Mouse (Mus musculus) liver, embryonic 12.5 days (tissue): ENCODE measurements at regions not wholly inside any gene's neighbourhood (a gene's known extent, or its start where the extent isn't known, plus 50 kb on each side); places are given as distances from the start of the nearest gene placed in this dataset.

Experiments
- ATAC-seq: fragments of 200-750 bp; cut with Nextera tagmentation; 2 replicates; pipeline ENCODE4 v1.8.0; 2017; ENCODE audit warnings: moderate number of reproducible peaks, mild to moderate bottlenecking, moderate library complexity
- H3K27ac ChIP-seq: fragments of 300-500 bp; sonication (generic); 2 replicates; pipeline ENCODE4 v1.5.1; 2016; ENCODE audit warnings: mild to moderate bottlenecking
- H3K27me3 ChIP-seq: fragments of 300-500 bp; sonication (generic); replicated peaks from 2 replicates; pipeline ENCODE4 v1.6.1; 2016; ENCODE audit warnings: mild to moderate bottlenecking, moderate library complexity
- H3K36me3 ChIP-seq: fragments of 300-500 bp; sonication (generic); 2 replicates; pipeline ENCODE4 v1.6.1; 2016; ENCODE audit warnings: mild to moderate bottlenecking, moderate library complexity
- H3K4me1 ChIP-seq: fragments of 300-500 bp; sonication (generic); 2 replicates; pipeline ENCODE4 v1.6.1; 2016
- H3K4me2 ChIP-seq: fragments of 300-500 bp; sonication (generic); 2 replicates; pipeline ENCODE4 v1.6.1; 2016; ENCODE audit warnings: mild to moderate bottlenecking, moderate library complexity
- H3K4me3 ChIP-seq: fragments of 300-500 bp; sonication (generic); 2 replicates; pipeline ENCODE4 v1.5.1; 2016; ENCODE audit warnings: mild to moderate bottlenecking, moderate library complexity
- H3K9ac ChIP-seq: fragments of 300-500 bp; sonication (generic); 2 replicates; pipeline ENCODE4 v1.6.1; 2016; ENCODE audit warnings: mild to moderate bottlenecking, moderate library complexity
- H3K9me3 ChIP-seq: fragments of 300-500 bp; sonication (generic); replicated peaks from 2 replicates; pipeline ENCODE4 v1.6.1; 2016; ENCODE audit warnings: mild to moderate bottlenecking, moderate library complexity
- WGBS: fragments of 180-500 bp; shearing (Covaris S2); methylation state at CpG from one replicate; pipeline ENCODE4 v1.1.7; 2016; ENCODE audit not compliant: insufficient replicate concordance; 5-methylcytosine and 5-hydroxymethylcytosine counted together

DNA sequence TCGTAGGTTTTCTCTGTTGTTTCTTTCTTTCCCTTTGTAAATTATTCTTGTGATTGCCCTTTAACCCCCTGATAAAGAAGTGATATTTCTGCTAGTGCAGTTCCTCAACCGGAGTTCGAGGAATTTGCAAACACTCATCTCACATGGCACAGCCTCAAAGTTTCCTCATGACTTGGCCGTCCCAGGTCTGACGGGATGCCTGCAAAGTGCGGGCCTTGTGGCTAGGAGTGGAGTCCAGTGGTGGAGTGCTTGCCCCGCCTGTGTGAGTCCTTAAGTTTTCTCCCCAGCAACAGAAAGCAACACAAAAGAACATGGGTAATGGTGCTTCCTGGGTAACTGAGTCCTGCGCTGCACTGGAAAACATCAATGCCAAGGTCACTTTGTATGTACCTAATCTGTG, 280.6 kb upstream of the Klf4 start:
- ATAC-seq = no peak
- H3K4me3 ChIP-seq = no peak overlapping the region
- 65% methylated on average over 8 of the region's 8 CpGs for WGBS
- H3K9ac ChIP-seq = no peak overlapping the region
- no peaks in the 10 kb centered on the region for H3K36me3 ChIP-seq
- no peak overlapping the region for H3K4me2 ChIP-seq
- no peaks in the 10 kb centered on the region for H3K9me3 ChIP-seq
- H3K4me1 ChIP-seq = no peaks in the 10 kb centered on the region
- H3K27ac ChIP-seq = no peak overlapping the region
- H3K27me3 ChIP-seq = no peaks in the 10 kb centered on the region; the same call in 1 of the 2 replicates

DNA sequence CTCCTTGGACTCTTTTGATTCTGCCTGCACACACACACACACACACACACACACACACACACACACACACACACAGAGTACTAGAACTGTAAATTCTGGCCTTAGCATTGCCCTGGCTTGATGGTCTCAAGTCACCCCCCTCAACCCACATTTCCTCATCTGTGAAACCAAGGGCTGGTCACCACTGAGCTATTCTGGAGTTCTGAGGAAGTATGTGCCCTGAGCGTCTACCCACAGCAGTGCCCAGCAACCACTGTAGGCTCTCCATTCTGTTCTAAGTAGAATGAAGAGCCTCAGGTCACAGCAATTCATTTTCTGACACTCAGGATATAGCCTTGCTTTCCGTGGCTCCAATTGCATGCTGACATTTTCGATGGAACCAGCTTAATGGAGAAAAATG, 279.4 kb upstream of the Klf4 start:
- Histone ChIP-seq H3K4me1 (no peaks in the 10 kb centered on the region), H3K36me3 (no peaks in the 10 kb centered on the region), H3K4me3 (no peak overlapping the region), H3K9ac (no peak overlapping the region), H3K27me3 (no peaks in the 10 kb centered on the region; the same call in 1 of the 2 replicates), H3K4me2 (no peak overlapping the region), H3K9me3 (no peaks in the 10 kb centered on the region), H3K27ac (no peak overlapping the region)
- 59% methylated on average over 3 of the region's 3 CpGs for WGBS
- ATAC-seq = no peak

DNA sequence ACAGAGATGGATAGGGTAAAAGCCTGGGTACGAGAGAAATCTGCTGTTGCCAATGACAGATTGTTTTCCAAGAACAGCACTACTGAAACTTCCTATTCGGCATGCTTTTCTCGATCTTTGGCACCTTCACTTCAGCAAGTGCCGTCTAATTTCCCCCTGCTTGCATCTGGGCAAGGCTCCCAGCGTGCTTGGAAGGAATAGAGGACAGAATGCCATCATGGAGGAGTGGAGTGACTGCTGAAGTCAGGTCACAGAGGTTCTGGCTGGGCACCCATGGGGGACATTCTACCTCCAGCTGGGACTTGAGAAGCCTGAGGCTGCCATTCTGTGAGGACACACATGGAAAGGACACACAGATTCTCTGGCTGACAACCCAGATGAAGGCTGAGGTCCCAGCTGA, 276.2 kb upstream of the Klf4 start:
- Histone ChIP-seq H3K27ac (no peak overlapping the region), H3K36me3 (no peaks in the 10 kb centered on the region), H3K27me3 (no peaks in the 10 kb centered on the region; the same call in 1 of the 2 replicates), H3K9me3 (no peaks in the 10 kb centered on the region), H3K4me2 (no peak overlapping the region), H3K4me1 (no peaks in the 10 kb centered on the region), H3K9ac (no peak overlapping the region), H3K4me3 (no peak overlapping the region)
- ATAC-seq = no peak
- whole genome bisulfite sequencing = 55% methylated on average over 5 of the region's 5 CpGs

DNA sequence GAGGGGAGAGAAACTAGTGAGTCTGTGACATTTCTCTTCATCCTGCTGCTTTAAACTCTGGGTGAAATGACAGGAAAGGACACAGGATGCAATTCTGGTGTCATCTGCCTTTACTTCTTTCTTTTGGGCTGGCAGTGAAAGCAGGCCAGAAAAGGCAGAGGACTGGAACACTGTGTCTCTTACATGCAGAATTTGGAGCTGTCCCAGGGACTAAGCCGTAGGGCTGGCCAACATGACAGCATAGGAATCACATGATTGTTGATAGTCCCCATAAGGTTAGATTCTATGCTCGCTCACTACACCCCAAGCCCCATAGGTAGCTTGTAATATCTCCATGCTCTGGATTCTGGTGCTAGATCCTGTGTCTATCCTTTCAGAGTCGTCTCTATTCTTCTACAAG, 274.5 kb upstream of the Klf4 start:
- no peaks in the 10 kb centered on the region for H3K36me3 ChIP-seq
- H3K9ac ChIP-seq = no peak overlapping the region
- no peak for ATAC-seq
- no peaks in the 10 kb centered on the region for H3K9me3 ChIP-seq
- no peaks in the 10 kb centered on the region; the same call in 1 of the 2 replicates for H3K27me3 ChIP-seq
- no peaks in the 10 kb centered on the region for H3K4me1 ChIP-seq
- 62% methylated on average over 3 of the region's 3 CpGs for WGBS
- no peak overlapping the region for H3K27ac ChIP-seq
- H3K4me3 ChIP-seq = no peak overlapping the region
- H3K4me2 ChIP-seq = no peak overlapping the region

DNA sequence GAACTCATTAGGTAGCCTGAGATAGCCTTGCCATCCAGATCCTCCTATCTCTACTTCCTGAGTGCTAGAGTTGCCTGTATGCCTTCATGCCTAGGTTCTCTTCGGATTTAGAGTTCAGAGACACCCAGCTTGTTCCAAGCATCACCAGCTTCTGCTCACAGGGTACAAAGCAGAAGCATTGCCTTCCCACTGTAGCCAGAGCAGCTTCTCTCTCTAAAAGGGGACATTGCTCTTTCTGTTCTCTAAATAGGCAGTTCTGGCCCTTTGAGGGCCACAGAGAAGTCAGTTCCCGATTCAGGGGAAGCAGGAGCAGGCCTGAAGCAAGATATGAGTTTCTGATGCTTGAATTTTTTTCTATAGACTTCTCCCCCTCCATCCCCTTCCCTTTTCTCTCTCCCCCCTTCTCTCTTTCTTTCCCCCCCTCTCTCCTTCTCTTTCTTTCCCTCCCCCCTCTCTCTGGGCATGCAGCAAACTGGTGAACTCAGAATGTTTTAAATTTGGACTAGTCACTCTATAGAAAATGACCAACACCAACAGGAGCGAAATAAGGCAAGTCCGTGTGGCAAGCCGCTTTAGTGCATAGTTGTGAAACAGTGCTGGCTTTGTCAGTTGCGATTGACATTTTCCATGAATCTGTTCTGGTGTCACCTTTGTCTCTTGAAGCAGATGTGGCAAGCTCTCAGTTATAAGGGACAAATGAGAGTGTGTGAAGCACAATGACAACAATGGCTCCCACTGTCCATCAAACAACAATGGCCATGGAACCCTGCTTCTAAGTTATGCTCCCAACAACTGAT, 273.2 kb upstream of the Klf4 start:
- Histone ChIP-seq H3K36me3 (no peaks in the 10 kb centered on the region), H3K9me3 (no peaks in the 10 kb centered on the region), H3K4me3 (no peak overlapping the region), H3K4me1 (no peaks in the 10 kb centered on the region), H3K4me2 (no peak overlapping the region), H3K9ac (no peak overlapping the region), H3K27me3 (no peaks in the 10 kb centered on the region; the same call in 1 of the 2 replicates), H3K27ac (no peak overlapping the region)
- 67% methylated on average over 6 of the region's 6 CpGs for WGBS
- no peak for ATAC-seq

DNA sequence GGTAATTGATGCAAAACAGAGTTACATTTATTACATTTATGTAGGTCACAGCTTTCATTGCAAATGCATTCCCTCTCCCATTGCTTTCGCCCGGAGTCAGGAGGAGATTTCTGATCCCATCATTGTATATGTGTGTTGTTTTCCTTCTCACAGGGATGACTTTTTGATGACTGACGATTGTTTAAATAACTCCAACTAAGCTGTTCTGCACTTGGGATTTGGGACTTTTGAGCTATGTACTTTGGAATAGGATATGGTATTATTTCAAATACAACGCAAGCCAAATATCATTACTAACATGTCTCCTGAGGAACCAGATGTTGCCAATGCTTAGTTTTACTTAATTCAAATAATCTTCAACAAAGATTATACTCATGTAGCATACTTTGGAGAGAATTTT, 269.8 kb upstream of the Klf4 start:
- Histone ChIP-seq H3K36me3 (no peaks in the 10 kb centered on the region), H3K9ac (no peak overlapping the region), H3K4me2 (no peak overlapping the region), H3K4me1 (no peaks in the 10 kb centered on the region), H3K27ac (no peak overlapping the region), H3K27me3 (no peaks in the 10 kb centered on the region), H3K4me3 (no peak overlapping the region), H3K9me3 (no peaks in the 10 kb centered on the region)
- WGBS = 83% methylated on average over 4 of the region's 4 CpGs
- ATAC-seq = no peak

DNA sequence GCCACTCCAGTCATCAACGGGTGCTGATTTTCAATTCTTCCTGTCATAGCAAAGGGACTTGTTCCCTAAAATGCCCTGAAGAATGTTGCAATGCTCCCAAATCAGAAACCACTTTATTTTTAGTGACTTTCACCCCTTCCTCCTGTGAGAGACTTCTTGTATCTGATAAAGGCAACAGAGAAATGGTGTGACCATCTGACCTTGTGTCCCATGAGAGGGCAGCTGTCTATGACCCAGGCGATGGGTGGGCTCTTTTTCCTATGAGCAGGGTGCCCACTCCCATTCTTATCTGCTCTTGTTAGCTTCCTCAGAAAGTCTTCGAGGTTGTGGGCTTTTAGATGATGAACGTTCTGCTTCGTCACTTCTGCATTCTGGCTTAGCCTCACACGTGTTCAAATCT, 265.8 kb upstream of the Klf4 start:
- Histone ChIP-seq H3K36me3 (no peaks in the 10 kb centered on the region), H3K9ac (no peak overlapping the region), H3K27ac (no peak overlapping the region), H3K9me3 (no peaks in the 10 kb centered on the region), H3K27me3 (no peaks in the 10 kb centered on the region), H3K4me2 (no peak overlapping the region), H3K4me3 (no peak overlapping the region), H3K4me1 (no peaks in the 10 kb centered on the region)
- WGBS = 29% methylated on average over 6 of the region's 6 CpGs
- ATAC-seq = no peak

DNA sequence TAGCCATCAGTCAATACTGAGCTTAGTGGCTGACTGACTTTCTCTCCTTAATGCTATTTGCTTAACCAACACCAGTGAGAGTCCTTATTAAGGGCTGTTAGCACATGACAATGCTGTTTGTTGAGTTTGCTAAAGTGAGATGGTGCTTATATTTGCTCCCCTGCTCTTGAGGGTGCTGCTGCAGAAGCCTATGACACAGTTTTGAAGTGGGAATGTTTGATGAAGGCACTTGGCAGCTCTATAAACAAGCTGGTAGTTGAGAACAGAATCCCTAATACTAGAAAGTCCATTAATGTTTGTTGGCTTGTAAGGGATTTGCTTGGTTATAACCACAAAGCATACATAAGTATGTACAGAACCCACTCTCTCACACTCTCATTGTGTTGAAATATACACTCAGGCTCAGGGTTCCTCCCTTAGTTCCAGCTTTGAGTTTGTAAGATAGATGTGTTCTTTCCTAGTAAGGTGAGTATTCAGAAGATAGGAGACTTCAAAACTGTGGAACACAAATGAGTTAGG, 249.1 kb upstream of the Klf4 start:
- Histone ChIP-seq H3K27ac (no peak overlapping the region), H3K36me3 (no peaks in the 10 kb centered on the region), H3K4me3 (no peak overlapping the region), H3K9ac (no peak overlapping the region), H3K4me1 (no peaks in the 10 kb centered on the region), H3K27me3 (no peaks in the 10 kb centered on the region), H3K9me3 (no peaks in the 10 kb centered on the region), H3K4me2 (no peak overlapping the region)
- ATAC-seq = no peak

DNA sequence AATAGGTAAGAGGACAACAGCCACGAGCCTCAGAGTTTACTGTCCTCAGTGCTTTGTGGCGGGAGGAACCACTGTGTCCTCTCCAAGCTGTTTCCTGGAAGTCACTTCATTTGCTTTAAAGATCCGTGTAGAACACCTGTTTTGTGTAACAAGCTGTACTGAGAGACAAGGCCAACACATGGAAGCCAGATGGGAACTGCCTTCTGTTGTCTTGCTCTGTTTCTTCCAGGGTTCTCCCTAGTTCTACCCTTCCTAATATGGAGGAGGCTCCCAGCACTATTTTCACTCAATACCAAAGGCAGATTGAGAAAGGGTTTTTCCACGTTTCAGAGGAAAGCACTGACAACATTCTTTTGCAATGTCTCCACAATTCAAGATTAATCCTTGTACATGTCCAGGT, 247.3 kb upstream of the Klf4 start:
- no peaks in the 10 kb centered on the region for H3K36me3 ChIP-seq
- H3K9ac ChIP-seq = no peak overlapping the region
- ATAC-seq = no peak
- 40% methylated on average over 4 of the region's 4 CpGs for WGBS
- H3K4me3 ChIP-seq = no peak overlapping the region
- H3K4me1 ChIP-seq = no peaks in the 10 kb centered on the region
- H3K4me2 ChIP-seq = no peak overlapping the region
- no peak overlapping the region for H3K27ac ChIP-seq
- H3K9me3 ChIP-seq = no peaks in the 10 kb centered on the region
- H3K27me3 ChIP-seq = no peaks in the 10 kb centered on the region

DNA sequence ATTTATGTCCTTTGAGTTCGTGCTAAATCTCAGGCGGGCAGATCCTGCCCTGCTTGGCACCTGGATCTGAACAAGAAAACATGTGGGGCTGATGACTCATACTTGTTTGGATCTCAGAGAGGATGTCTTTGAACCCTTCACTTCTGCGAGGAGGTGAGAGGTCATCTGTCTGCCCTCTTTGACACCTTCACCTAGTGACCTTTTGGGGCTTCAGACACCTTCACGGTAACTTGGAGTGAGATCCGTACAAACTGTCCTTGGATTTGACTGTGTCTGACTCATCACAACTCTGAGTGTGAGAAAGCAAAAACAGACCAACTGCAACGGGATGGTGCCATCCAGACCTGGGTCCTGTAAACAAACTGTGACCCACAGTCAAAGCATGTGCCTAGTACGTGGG, 243.6 kb upstream of the Klf4 start:
- H3K4me2 ChIP-seq = no peak overlapping the region
- H3K9me3 ChIP-seq = no peaks in the 10 kb centered on the region
- ATAC-seq = no peak
- no peak overlapping the region for H3K4me3 ChIP-seq
- H3K27me3 ChIP-seq = no peaks in the 10 kb centered on the region
- H3K27ac ChIP-seq = no peak overlapping the region
- no peaks in the 10 kb centered on the region for H3K4me1 ChIP-seq
- 60% methylated on average over 7 of the region's 7 CpGs for WGBS
- no peaks in the 10 kb centered on the region for H3K36me3 ChIP-seq
- H3K9ac ChIP-seq = no peak overlapping the region

DNA sequence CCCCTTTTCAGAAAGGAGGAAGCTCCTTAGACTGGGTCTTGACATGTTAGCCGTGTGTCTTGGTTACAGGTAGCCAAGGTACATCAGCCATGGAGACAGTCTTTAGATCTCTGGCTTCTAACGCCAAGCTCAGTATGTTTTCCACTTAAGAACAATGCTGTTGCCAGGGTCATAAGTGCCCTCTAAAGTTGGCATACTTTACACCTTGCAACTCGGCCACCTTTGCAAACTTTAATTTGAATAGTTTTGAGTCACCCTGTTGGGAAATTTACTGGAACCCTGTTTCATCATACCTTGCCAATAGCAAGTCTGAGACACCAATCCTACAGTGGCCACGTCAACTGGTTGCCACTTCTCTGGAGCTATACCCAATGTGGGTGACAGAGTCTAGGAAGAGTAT, 242.3 kb upstream of the Klf4 start:
- Histone ChIP-seq H3K4me3 (no peak overlapping the region), H3K27ac (no peak overlapping the region), H3K4me1 (no peaks in the 10 kb centered on the region), H3K4me2 (no peak overlapping the region), H3K36me3 (no peaks in the 10 kb centered on the region), H3K9ac (no peak overlapping the region), H3K27me3 (no peaks in the 10 kb centered on the region), H3K9me3 (no peaks in the 10 kb centered on the region)
- ATAC-seq = no peak
- 70% methylated on average over 4 of the region's 4 CpGs for WGBS

DNA sequence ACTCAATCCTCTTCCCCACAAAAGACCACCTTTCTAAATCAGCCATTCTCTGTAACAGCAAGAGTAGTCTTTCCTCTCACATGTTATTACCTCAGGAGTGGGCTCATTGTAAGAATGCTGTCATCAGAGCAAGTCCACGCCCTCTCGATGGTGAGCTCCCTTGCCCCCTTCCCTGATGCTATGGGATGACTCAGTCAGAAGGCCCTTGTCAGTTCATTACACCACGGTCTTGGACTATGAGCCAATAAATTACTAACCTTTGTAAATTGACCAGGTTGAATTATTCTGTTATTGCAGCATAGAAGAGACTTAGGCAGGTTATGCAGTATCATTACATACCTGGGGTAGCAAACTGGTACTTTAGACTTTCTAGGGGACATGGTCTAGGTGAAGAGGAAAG, 237.4 kb upstream of the Klf4 start:
- WGBS = 68% methylated on average over 3 of the region's 3 CpGs
- no peak for ATAC-seq

DNA sequence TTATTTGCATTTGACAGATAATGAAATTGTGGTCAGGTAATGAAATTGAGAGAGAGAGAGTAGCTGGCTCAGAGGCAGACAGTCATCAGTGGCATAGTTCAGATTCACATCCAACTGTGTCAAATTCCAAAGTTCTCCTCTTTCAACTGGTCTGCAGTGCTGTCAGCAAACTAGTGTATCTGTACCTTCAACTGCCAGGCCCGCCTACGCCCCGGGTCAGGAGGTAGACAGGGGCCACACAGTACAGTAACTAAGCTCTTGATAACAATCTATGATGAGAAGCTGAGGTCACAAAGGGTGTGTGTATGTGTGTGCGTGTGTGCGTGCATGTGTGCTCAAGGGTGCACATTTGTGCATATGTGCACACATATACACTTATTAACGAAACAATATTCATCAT, 236.1 kb upstream of the Klf4 start:
- H3K4me3 ChIP-seq = no peak overlapping the region
- H3K4me2 ChIP-seq = no peak overlapping the region
- WGBS = 78% methylated on average over 6 of the region's 6 CpGs
- H3K27me3 ChIP-seq = no peaks in the 10 kb centered on the region
- H3K9ac ChIP-seq = no peak overlapping the region
- peak; percentile 49; the same call in 1 of the 2 replicates for ATAC-seq
- no peak overlapping the region for H3K27ac ChIP-seq
- no peaks in the 10 kb centered on the region for H3K36me3 ChIP-seq
- no peaks in the 10 kb centered on the region for H3K4me1 ChIP-seq
- H3K9me3 ChIP-seq = no peaks in the 10 kb centered on the region

More for the DNA sequence above, 237.4 kb upstream of the Klf4 start:
- Histone ChIP-seq H3K4me1 (no peaks in the 10 kb centered on the region), H3K27me3 (no peaks in the 10 kb centered on the region), H3K27ac (no peak overlapping the region), H3K4me2 (no peak overlapping the region), H3K9ac (no peak overlapping the region), H3K36me3 (no peaks in the 10 kb centered on the region), H3K9me3 (no peaks in the 10 kb centered on the region), H3K4me3 (no peak overlapping the region)
